Mouse (Mus musculus) Patski (cell line): Measurements from ENCODE around the gene Cdh6. TPM values are rescaled to one million over a fixed set of nuclear protein-coding genes. Genes with fewer than 3 reads are reported as not detected.
A peak's percentile ranks its signal among the peaks of the same experiment; 100 is the strongest.

ENCODE experiments used
- ATAC-seq: fragments of 100-300 bp; one replicate; pipeline ENCODE4 v1.8.0; 2021
- CTCF ChIA-PET: fragments of 350-600 bp; sonication (Branson Sonifier 250); formaldehyde crosslinking; loops from one replicate; lab custom pipeline; 2022; ENCODE audit warnings: inconsistent platforms; lab: Charles Lee
- POLR2A ChIA-PET: fragments of 350-600 bp; sonication (Branson Sonifier 250); formaldehyde crosslinking; loops from one replicate; lab custom pipeline; 2022; ENCODE audit warnings: antibody characterized with exemption, inconsistent platforms; lab: Charles Lee
- DNase-seq: peaks from one replicate; pipeline ENCODE4 v3.0.0-alpha.2; 2011; ENCODE audit warnings: low read depth, low spot score
- H3K27me3 ChIP-seq: fragments of 371-371 bp; one replicate; pipeline ENCODE4 v1.5.1; 2021
- CTCF ChIP-seq: fragments of 100-300 bp; IDR thresholded peaks from one replicate; pipeline ENCODE4 v1.5.1; 2021
- in situ Hi-C: fragments of 300-500 bp; cut with MboI; formaldehyde crosslinking; loops from 3 replicates; pipeline ENCODE4 v1.11.1; 2018; ENCODE audit warnings: low pct_unique_long_range_greater_than_20kb, mixed read lengths
- polyA plus RNA-seq: library from polyadenylated mRNA; unstranded; gene quantifications from one replicate; pipeline ENCODE4 v1.2.3, GENCODE M21; 2021

Gene Cdh6
- polyA plus RNA-seq = 106 TPM

- ChIA-PET POLR2A (interaction anchor here (0.8 to 1.0 kb wide), 4 partner anchors 39 to 108 kb away, joined by 3 to 4 read pairs (median 3); no protein-coding TSS in a partner anchor), CTCF (interaction anchor here (0.8 to 4.9 kb wide), 11 partner anchors 10 to 687 kb away, joined by 3 to 36 read pairs (median 4); no protein-coding TSS in a partner anchor)
- no peaks in the 10 kb centered on the region for H3K27me3 ChIP-seq
- ATAC-seq (peak; percentile 91), DNase-seq (peak; percentile 84)
- peak; percentile 42 for TF ChIP-seq CTCF
- in situ Hi-C loops = loop anchor here (10.0 kb wide), 1 partner anchor 72 kb away; no protein-coding TSS in a partner anchor
These were observed at the start of gene Cdh6 for GRCm38 (mm10) chr15:13173071-13173778. Cdh6 (minus strand) TSS chr15:13173675.

- H3K27me3 ChIP-seq = no peaks in the 10 kb centered on the region
- in situ Hi-C loops = no loop called here
- ChIA-PET POLR2A (no interaction called here), CTCF (no interaction called here)
- ATAC-seq (no peak), DNase-seq (no peak)
- no peak for TF ChIP-seq CTCF
These were observed 46.4 kb upstream of the Cdh6 start for GRCm38 (mm10) chr15:13219727-13220454.

DNA sequence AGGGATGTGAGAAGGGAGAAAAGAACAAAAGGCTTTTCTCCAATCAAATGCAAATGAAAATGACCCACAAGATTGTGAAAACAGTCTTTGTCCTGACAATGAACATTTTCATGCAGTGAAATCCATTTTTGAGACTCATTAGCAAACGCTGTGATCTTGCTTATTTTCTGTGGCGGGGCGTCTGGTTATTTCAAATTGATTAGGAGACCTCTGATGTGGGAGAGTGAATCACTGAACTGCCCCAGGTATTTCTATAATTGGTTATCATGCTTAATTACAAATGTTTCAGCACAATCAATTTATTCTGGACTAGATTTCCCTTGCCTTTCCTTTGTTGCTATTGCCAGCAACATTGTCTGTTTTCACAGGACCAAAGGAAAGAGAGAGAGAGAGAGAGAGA, 44.3 kb upstream of the Cdh6 start:
- ATAC-seq (no peak), DNase-seq (no peak)
- in situ Hi-C loops = no loop called here
- POLR2A ChIA-PET = no interaction called here
- CTCF ChIA-PET = no interaction called here
- no peak for TF ChIP-seq CTCF
- no peaks in the 10 kb centered on the region for H3K27me3 ChIP-seq

DNA sequence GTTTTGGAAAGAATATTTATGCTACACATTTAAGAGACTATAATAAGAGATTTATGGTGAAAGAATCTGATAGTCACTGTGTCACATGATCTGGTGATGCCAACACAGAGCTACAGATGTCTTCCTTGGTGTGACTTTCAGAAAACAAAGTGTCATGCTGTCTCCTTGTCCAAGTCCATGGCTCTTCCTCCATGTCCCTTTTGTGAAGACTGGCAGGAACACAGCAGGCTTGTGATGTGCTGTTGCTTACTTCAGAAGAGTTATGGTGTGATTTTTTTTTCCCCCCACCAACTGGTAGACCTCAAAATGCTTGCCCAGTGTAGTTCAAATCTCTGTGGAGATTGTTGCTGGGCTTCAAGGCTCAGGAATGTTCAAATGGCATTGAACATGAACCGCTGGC, 43.7 kb upstream of the Cdh6 start:
- in situ Hi-C loops = no loop called here
- TF ChIP-seq CTCF = no peak
- no peak for ATAC-seq
- ChIA-PET POLR2A (no interaction called here), CTCF (interaction anchor here (1.6 kb wide), 1 partner anchor 25 kb away, joined by 3 read pairs; no protein-coding TSS in a partner anchor)
- no peaks in the 10 kb centered on the region for H3K27me3 ChIP-seq
- no peak for DNase-seq

GRCm38 (mm10) chr15:13212956-13213355, 39.5 kb upstream of the Cdh6 start:
- in situ Hi-C loops = loop anchor here (5.0 kb wide), 1 partner anchor 59 kb away; no protein-coding TSS in a partner anchor
- POLR2A ChIA-PET = no interaction called here
- ATAC-seq = no peak
- DNase-seq = no peak
- H3K27me3 ChIP-seq = no peaks in the 10 kb centered on the region
- no peak for TF ChIP-seq CTCF
- CTCF ChIA-PET = no interaction called here

GRCm38 (mm10) chr15:13212027-13212685, 38.7 kb upstream of the Cdh6 start:
- in situ Hi-C loops = loop anchor here (5.0 kb wide), 1 partner anchor 60 kb away; no protein-coding TSS in a partner anchor
- no peak for TF ChIP-seq CTCF
- POLR2A ChIA-PET = no interaction called here
- CTCF ChIA-PET = no interaction called here
- no peaks in the 10 kb centered on the region for H3K27me3 ChIP-seq
- ATAC-seq (no peak), DNase-seq (no peak)

DNA sequence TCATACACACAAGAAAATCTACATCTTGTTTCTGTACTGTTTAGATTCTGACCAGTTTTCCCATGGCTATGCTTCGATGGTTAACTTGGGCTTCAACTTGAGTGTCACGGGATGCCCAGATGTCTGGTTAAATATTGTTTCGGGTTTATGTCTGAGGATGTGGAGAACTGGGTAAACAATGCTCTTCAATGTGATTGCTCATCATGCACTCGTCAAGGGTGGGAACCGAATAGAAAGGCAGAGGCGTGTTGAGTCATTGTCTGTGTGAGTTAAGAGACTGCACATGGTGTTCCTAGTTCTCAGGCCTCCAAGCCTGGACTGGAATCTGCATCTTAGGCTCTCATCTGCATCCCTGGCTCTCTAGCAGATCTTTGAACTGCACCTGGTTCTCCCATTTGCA, 36.7 kb upstream of the Cdh6 start:
- in situ Hi-C loops = loop anchor here (5.0 kb wide), 1 partner anchor 62 kb away; no protein-coding TSS in a partner anchor
- H3K27me3 ChIP-seq = no peaks in the 10 kb centered on the region
- ATAC-seq = peak; percentile 95
- DNase-seq = peak; percentile 90
- POLR2A ChIA-PET = no interaction called here
- no peak for TF ChIP-seq CTCF
- CTCF ChIA-PET = no interaction called here

GRCm38 (mm10) chr15:13208716-13209115, 35.2 kb upstream of the Cdh6 start:
- no peak for TF ChIP-seq CTCF
- ChIA-PET POLR2A (no interaction called here), CTCF (interaction anchor here (1.3 kb wide), 1 partner anchor 10 kb away, joined by 3 read pairs; no protein-coding TSS in a partner anchor)
- DNase-seq = no peak
- no peaks in the 10 kb centered on the region for H3K27me3 ChIP-seq
- in situ Hi-C loops = no loop called here
- no peak for ATAC-seq

- no peak for DNase-seq
- in situ Hi-C loops = no loop called here
- ChIA-PET POLR2A (no interaction called here), CTCF (interaction anchor here (1.2 kb wide), 1 partner anchor 12 kb away, joined by 3 read pairs; no protein-coding TSS in a partner anchor)
- H3K27me3 ChIP-seq = no peaks in the 10 kb centered on the region
- ATAC-seq = no peak
- no peak for TF ChIP-seq CTCF
These were observed 22.8 kb upstream of the Cdh6 start for GRCm38 (mm10) chr15:13196237-13196636.

DNA sequence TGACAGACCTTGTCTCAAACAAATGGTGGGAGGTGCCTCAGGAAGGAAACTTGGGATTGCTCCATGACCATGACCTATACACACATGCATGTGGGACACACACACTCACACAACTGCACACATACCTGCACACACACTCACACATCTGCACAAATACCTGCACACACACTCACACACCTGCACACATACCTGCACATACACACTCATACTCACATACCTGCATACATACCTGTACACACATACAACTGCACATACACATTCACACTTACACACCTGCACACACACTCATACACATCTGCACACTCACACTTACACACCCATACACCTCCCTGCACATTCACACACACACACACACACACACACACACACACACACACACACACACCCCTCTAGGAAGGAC, 20.6 kb upstream of the Cdh6 start:
- no peaks in the 10 kb centered on the region for H3K27me3 ChIP-seq
- no peak for ATAC-seq
- in situ Hi-C loops = no loop called here
- no peak for DNase-seq
- POLR2A ChIA-PET = no interaction called here
- CTCF ChIA-PET = no interaction called here
- no peak for TF ChIP-seq CTCF
